Mouse (Mus musculus) heart, embryonic 16.5 days (tissue): ENCODE data around the gene Tgif1. TPM values are rescaled to one million over a fixed set of nuclear protein-coding genes. Genes with fewer than 3 reads are reported as not detected.
A peak's percentile ranks its signal among the peaks of the same experiment; 100 is the strongest.
"Not testable (repeated sequence)": the region's sequence is repeated elsewhere in the genome, so short reads cannot be mapped to it uniquely, and the experiment has no call there.

ENCODE experiments used
- ATAC-seq: fragments of 200-750 bp; cut with Nextera tagmentation; replicated peaks from 2 replicates; pipeline ENCODE4 v1.8.0; 2017; ENCODE audit warnings: moderate number of reproducible peaks; ENCODE audit not compliant: insufficient read depth, low FRiP score; ENCODE audit errors: extremely low read depth
- H3K27ac ChIP-seq: fragments of 300-500 bp; sonication (generic); 2 replicates; pipeline ENCODE4 v1.5.1; 2014; ENCODE audit warnings: mild to moderate bottlenecking, low read length, control low read depth, moderate library complexity
- H3K27me3 ChIP-seq: fragments of 300-500 bp; sonication (generic); 2 replicates; pipeline ENCODE4 v1.6.1; 2014; ENCODE audit warnings: low read length, mixed read lengths; ENCODE audit not compliant: control insufficient read depth, insufficient read depth
- H3K36me3 ChIP-seq: fragments of 300-500 bp; sonication (generic); 2 replicates; pipeline ENCODE4 v1.6.1; 2014; ENCODE audit not compliant: control insufficient read depth, insufficient read depth
- H3K4me1 ChIP-seq: fragments of 300-500 bp; sonication (generic); 2 replicates; pipeline ENCODE4 v1.6.1; 2014; ENCODE audit warnings: low read length, mixed read lengths; ENCODE audit not compliant: control insufficient read depth, insufficient read depth
- H3K4me2 ChIP-seq: fragments of 300-500 bp; sonication (generic); 2 replicates; pipeline ENCODE4 v1.6.1; 2014; ENCODE audit warnings: low read depth, mild to moderate bottlenecking, control low read depth, low read length
- H3K4me3 ChIP-seq: fragments of 300-500 bp; sonication (generic); 2 replicates; pipeline ENCODE4 v1.5.1; 2014; ENCODE audit warnings: mild to moderate bottlenecking, control low read depth, low read length
- H3K9ac ChIP-seq: fragments of 300-500 bp; sonication (generic); 2 replicates; pipeline ENCODE4 v1.6.1; 2014; ENCODE audit warnings: low read length, control low read depth
- H3K9me3 ChIP-seq: fragments of 300-500 bp; sonication (generic); replicated peaks from 2 replicates; pipeline ENCODE4 v1.6.1; 2016; ENCODE audit warnings: low read length; ENCODE audit not compliant: control insufficient read depth
- WGBS: fragments of 180-500 bp; shearing (Covaris S2); extraction: QIAGEN DNeasy Blood & Tissue Kit; methylation state at CpG from one replicate; pipeline ENCODE4 v1.1.7; 2014; 5-methylcytosine and 5-hydroxymethylcytosine counted together
- polyA plus RNA-seq: library from polyadenylated mRNA; unstranded; fragments of >200 nt; fragmentation: Nextera tagmentation; extraction: Ambion mirVana; gene quantifications from 2 replicates; pipeline ENCODE4 v1.2.1, GENCODE M21; 2015

Gene Tgif1
- polyA plus RNA-seq, 1 experiment from 2014 or later, result 20.7 TPM

GRCm38 (mm10) chr17:70838031-70838430 is 15.3 kb downstream of the Tgif1 start:
- peaks cover 6% of the 10 kb centered on the region for H3K4me1 ChIP-seq
- no peak for ATAC-seq
- H3K9me3 ChIP-seq, result no peaks in the 10 kb centered on the region
- H3K9ac ChIP-seq, result no peak overlapping the region
- H3K4me3 ChIP-seq, result no peak overlapping the region
- H3K36me3 ChIP-seq, result peaks cover 5% of the 10 kb centered on the region; the same call in 1 of the 2 replicates
- H3K4me2 ChIP-seq, result no peak overlapping the region
- no peaks in the 10 kb centered on the region for H3K27me3 ChIP-seq
- 85% methylated on average over 7 of the region's 7 CpGs for WGBS
- no peak overlapping the region for H3K27ac ChIP-seq

DNA sequence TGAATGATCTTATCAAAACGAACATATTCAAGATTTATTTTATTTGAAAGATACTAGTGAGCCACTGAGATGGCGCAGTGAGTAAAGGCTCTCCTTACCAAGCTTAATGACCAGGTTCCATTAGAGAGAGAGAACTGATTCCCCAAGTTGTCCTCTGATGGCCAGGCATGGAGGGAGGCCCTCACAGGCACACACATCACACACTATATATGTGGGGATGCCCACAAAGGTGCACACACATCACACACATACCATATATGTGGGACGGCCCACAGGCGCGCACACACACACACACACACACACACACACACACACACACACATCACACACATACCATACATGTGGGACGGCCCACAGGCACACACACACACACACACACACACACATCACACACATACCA is 15.9 kb downstream of the Tgif1 start:
- not testable (repeated sequence) for H3K9ac ChIP-seq, H3K27me3 ChIP-seq, H3K36me3 ChIP-seq, H3K4me3 ChIP-seq, H3K27ac ChIP-seq, H3K4me2 ChIP-seq, H3K4me1 ChIP-seq, ATAC-seq, H3K9me3 ChIP-seq
- 95% methylated on average over 6 of the region's 6 CpGs for WGBS

GRCm38 (mm10) chr17:70836820-70837219 is 16.5 kb downstream of the Tgif1 start:
- no peak for ATAC-seq
- Histone ChIP-seq H3K27me3 (no peaks in the 10 kb centered on the region), H3K27ac (no peak overlapping the region), H3K9ac (no peak overlapping the region), H3K4me2 (no peak overlapping the region), H3K9me3 (no peaks in the 10 kb centered on the region), H3K36me3 (peaks cover 5% of the 10 kb centered on the region; the same call in 1 of the 2 replicates), H3K4me1 (peaks cover 6% of the 10 kb centered on the region), H3K4me3 (no peak overlapping the region)
- 73% methylated on average over 7 of the region's 7 CpGs for WGBS

- Histone ChIP-seq H3K4me3 (peak overlapping the region; percentile 56), H3K9me3 (no peaks in the 10 kb centered on the region), H3K4me2 (peak overlapping the region; percentile 94), H3K9ac (peak overlapping the region; percentile 39; the same call in 1 of the 2 replicates), H3K27me3 (no peaks in the 10 kb centered on the region), H3K4me1 (peaks cover 6% of the 10 kb centered on the region), H3K27ac (no peak overlapping the region), H3K36me3 (0 out of 2 replicates have a peak, but pooled peaks cover 3% of the 10 kb centered on the region)
- no peak for ATAC-seq
- 11% methylated on average over 10 of the region's 10 CpGs for whole genome bisulfite sequencing
These were observed 18.1 kb downstream of the Tgif1 start for GRCm38 (mm10) chr17:70835071-70835790.

DNA sequence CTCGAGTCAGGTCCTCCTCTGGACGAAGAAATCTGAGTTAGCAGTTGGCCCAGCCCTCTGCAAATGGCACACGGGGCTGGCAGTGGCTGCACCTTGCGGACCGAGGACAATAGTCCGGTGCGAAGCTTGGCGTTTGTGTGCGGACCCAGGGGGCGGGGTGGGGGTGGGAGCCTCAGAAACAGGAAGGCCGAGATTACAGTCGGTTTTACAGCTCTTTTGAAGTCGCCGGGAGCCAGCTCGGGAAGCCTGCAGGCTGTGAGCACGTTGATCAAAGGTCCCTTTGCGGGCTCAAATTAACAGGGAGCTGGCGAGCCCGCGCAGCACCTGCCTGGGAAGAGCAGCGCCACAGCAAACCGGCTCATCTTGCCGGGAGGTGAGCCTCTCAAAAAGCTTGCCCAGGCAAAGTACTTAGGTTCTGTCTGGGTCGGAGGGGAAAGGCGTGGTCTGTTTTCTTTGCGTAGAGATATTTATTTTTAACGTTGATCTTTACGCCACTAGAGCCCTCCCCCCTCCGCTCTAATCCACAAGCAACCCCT is 18.8 kb downstream of the Tgif1 start:
- WGBS, result 1% methylated on average over 29 of the region's 29 CpGs
- no peaks in the 10 kb centered on the region for H3K9me3 ChIP-seq
- 0 out of 2 replicates have a peak, but pooled peaks cover under 1% of the 10 kb centered on the region for H3K36me3 ChIP-seq
- no peak overlapping the region for H3K27ac ChIP-seq
- H3K4me2 ChIP-seq, result peak overlapping the region; percentile 94
- no peaks in the 10 kb centered on the region for H3K27me3 ChIP-seq
- peaks cover 6% of the 10 kb centered on the region for H3K4me1 ChIP-seq
- ATAC-seq, result 0 out of 2 replicates have a peak, but pooled peaks have one; percentile 18
- peak overlapping the region; percentile 59 for H3K9ac ChIP-seq
- H3K4me3 ChIP-seq, result peak overlapping the region; percentile 56

DNA sequence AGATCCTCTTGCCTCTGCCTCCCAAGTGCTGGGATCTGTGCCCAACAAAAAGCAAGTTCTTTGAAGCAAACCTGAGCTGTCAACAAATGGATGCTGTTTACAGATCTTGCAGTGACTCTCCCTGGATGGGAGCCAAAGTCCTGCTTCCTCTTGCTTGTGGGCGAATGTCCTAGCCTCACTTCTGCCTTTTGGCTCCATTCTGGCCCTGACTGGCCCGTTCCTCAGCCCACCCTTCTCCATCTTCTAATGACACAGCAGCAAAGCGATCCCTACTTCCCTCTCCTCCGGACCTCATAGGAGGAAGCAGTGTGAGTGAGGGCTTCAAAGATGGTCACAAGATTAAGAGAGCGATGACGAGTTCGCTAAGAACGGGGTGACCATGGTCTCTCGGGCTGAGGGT is 20.8 kb downstream of the Tgif1 start:
- H3K4me3 ChIP-seq, result no peak overlapping the region
- no peak for ATAC-seq
- no peak overlapping the region for H3K4me2 ChIP-seq
- no peaks in the 10 kb centered on the region for H3K9me3 ChIP-seq
- H3K9ac ChIP-seq, result no peak overlapping the region
- no peaks in the 10 kb centered on the region for H3K36me3 ChIP-seq
- H3K4me1 ChIP-seq, result peaks cover 6% of the 10 kb centered on the region
- H3K27me3 ChIP-seq, result no peaks in the 10 kb centered on the region
- WGBS, result 69% methylated on average over 9 of the region's 9 CpGs
- no peak overlapping the region for H3K27ac ChIP-seq

- Histone ChIP-seq H3K9me3 (no peaks in the 10 kb centered on the region), H3K27ac (no peak overlapping the region), H3K36me3 (no peaks in the 10 kb centered on the region), H3K27me3 (no peaks in the 10 kb centered on the region), H3K4me3 (no peak overlapping the region), H3K9ac (no peak overlapping the region), H3K4me1 (peaks cover 6% of the 10 kb centered on the region), H3K4me2 (no peak overlapping the region)
- no peak for ATAC-seq
- 77% methylated on average over 4 of the region's 4 CpGs for WGBS
These were observed 21.8 kb downstream of the Tgif1 start for GRCm38 (mm10) chr17:70831591-70831990.

GRCm38 (mm10) chr17:70829943-70830715 is 23.2 kb downstream of the Tgif1 start:
- ATAC-seq, result no peak
- no peak overlapping the region for H3K9ac ChIP-seq
- 83% methylated on average over 23 of the region's 23 CpGs for WGBS
- H3K4me3 ChIP-seq, result no peak overlapping the region
- H3K27ac ChIP-seq, result no peak overlapping the region
- H3K4me1 ChIP-seq, result peaks cover 4% of the 10 kb centered on the region
- no peak overlapping the region for H3K4me2 ChIP-seq
- H3K27me3 ChIP-seq, result no peaks in the 10 kb centered on the region; the same call in 1 of the 2 replicates
- H3K36me3 ChIP-seq, result no peaks in the 10 kb centered on the region
- H3K9me3 ChIP-seq, result no peaks in the 10 kb centered on the region

- 77% methylated on average over 6 of the region's 6 CpGs for WGBS
- ATAC-seq, result no peak
- H3K9ac ChIP-seq, result no peak overlapping the region
- H3K4me1 ChIP-seq, result peaks cover under 1% of the 10 kb centered on the region
- no peaks in the 10 kb centered on the region for H3K9me3 ChIP-seq
- H3K36me3 ChIP-seq, result no peaks in the 10 kb centered on the region
- no peaks in the 10 kb centered on the region; the same call in 1 of the 2 replicates for H3K27me3 ChIP-seq
- no peak overlapping the region for H3K27ac ChIP-seq
- no peak overlapping the region for H3K4me2 ChIP-seq
- H3K4me3 ChIP-seq, result no peak overlapping the region
These were observed 24.1 kb downstream of the Tgif1 start for GRCm38 (mm10) chr17:70829217-70829616.
